Mouse (Mus musculus) layer of hippocampus, adult 18-20 months (tissue): Measurements from ENCODE around the gene 4930432K21Rik. TPM values are rescaled to one million over a fixed set of nuclear protein-coding genes. Genes with fewer than 3 reads are reported as not detected.

ENCODE experiments used
- DNase-seq, 2 experiments: peaks; one replicate each; pipeline ENCODE4 v3.0.0; 2022; ENCODE audit warnings: low spot score in 2 of 2
- total RNA-seq, 2 experiments: library from RNA; stranded (reverse); gene quantifications; 2 replicates each; pipeline ENCODE4 v1.2.3; 2021

Gene 4930432K21Rik
- total RNA-seq, 2 experiments from 2014 or later = 3.1 to 3.2 TPM

- no peak for DNase-seq
Observed at GRCm38 (mm10) chr8:84147324-84147766, 480 bp upstream of the 4930432K21Rik start.

- no peak for DNase-seq
Observed at GRCm38 (mm10) chr8:84148531-84148850, 666 bp downstream of the 4930432K21Rik start.

- no peak for DNase-seq
Observed at GRCm38 (mm10) chr8:84149181-84149580, 1.4 kb downstream of the 4930432K21Rik start.

- no peak for DNase-seq
Observed at GRCm38 (mm10) chr8:84157620-84158019, 9.8 kb downstream of the 4930432K21Rik start.

DNA sequence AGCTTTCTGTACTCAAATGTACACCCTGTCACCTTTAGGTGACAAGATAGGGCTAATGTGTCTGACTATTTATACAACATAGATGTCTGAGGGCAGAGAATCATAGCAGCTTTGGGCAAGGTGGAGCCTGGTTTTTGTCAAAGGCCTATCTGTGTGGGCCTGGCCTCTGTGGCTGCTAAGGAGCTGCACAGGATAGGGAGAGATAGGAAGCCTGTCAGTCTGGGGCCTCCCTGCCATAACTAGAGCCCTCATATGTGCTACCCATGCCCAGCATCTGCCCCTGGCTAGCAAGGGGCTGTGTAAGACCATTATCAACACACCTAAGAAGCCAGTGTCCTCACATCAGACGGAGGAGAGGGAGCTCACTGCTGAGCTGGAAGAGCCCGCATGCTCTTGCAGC is 19.9 kb downstream of the 4930432K21Rik start:
- no peak for DNase-seq

DNA sequence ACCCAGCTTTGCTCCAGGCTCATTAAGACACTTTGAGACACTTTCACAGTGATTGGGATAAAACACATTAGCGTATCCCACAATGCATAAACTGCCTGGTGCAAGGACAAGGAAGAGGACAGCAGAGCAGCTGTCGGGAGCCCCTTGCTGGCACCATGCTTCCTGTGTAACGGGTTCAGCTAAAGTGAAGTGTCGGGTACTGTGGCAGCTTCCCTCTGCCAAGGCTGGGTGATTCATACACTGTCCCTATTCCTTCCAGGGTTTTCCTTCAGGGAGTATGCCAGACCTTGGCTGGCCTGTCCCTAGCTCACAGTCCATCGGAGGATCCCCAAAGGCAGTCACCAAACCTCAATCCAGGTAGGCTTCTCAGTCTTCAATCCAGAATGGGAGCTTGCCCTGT is 22.3 kb downstream of the 4930432K21Rik start:
- no peak for DNase-seq

DNA sequence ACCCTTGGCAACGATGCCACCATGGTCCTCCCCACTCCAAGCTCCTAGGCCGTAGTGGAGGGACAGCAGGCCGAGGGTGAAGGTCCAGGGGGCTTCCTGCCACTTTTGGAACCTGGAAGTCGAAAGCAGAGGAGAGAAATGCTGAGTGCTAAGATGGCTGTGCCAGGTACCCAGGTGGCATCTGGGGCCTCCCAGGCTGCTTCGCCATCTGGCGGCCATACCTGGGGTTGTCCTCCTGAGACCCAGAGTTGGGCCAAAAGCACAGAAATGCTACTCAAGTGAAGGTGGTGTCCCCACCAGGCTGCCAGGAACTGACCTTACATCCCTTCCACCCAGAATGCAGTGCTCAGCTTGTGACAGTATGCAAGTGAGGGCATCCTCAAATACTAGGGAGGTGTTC is 26.0 kb downstream of the 4930432K21Rik start:
- DNase-seq = no peak

DNA sequence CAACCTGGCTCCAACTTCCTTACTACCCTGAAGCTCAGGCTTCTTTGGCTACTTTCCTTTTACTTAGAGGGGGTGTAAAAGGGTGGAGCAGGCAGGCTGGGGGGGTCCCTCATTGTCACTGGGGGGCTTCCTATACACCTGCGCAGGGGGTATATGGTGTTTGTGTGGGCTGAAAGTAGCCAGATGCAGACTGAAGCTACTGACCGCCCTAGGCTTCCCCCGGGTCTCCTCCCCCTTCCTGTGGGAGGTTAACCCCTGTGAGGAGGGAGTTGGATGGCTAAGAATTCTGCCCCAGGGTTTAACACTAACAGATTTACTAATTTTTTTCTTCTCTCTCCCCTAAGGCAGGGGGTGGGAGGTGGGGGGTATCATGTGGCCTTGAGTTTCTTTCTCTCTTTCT is 28.7 kb downstream of the 4930432K21Rik start:
- no peak for DNase-seq

- no peak for DNase-seq
Observed at GRCm38 (mm10) chr8:84177405-84177804, 29.6 kb downstream of the 4930432K21Rik start.

DNA sequence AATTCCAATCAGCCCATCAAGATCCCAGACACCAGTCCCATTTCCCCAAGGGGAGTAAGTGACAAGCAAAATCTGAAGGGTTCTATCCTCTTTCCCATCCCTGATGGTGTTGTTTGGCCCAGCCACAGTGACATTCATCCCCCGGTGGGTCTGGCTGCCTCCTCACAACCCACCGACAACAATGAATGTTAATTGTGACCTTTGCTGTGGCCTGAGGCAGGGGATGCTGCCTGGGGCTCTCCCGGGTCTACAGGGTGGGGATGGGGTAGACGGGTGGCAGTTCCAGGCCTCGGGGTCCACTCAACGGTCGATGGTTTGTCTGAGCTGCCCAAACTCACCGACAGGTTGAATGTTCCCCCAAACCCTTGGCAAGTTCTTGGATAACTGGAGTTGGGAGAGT is 30.8 kb downstream of the 4930432K21Rik start:
- DNase-seq = no peak

DNA sequence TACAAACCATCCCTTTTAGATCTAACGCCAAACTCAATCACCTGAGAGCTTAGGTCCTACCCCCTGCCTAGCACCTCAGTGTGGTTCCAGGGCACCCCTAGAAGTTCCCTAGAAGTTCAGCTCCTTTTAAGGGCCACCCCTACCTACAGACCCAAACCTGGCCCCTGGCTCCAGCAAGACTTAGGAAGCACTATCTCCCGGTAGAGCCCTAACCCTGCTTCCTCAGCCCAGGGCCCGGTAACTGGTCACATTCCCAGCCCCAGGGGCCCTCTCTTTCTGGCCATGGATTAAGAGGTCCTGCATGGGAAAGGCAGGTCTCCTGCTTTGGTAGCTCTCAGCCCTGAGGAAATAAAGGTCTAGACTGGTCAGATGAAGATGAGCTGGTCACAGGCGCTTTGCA is 32.1 kb downstream of the 4930432K21Rik start:
- no peak for DNase-seq

GRCm38 (mm10) chr8:84180530-84181190 is 32.8 kb downstream of the 4930432K21Rik start:
- no peak for DNase-seq

DNA sequence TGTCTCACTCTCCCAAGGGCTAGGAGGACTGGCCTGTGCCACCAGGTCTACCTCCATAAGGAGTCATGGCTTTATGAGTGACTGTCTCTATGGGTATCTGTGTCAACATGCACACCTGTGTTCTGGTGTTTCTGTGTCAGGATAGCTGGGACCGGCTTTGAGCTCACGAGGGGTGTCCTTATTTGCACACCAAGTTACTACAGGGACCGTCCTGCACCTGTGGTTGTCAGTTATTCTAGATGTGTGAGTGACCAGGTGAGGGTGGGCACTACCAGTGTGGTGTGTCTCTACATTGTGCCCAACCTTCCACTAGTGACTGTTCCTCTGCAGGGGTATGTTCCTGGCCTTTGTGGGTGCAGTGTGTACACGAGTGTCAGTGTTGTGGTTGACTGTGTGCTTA is 35.0 kb downstream of the 4930432K21Rik start:
- DNase-seq = no peak

- DNase-seq = peak in 1 of 2 experiments; percentile 10
Observed at GRCm38 (mm10) chr8:84183261-84184084, 35.6 kb downstream of the 4930432K21Rik start.

- DNase-seq = no peak
Observed at GRCm38 (mm10) chr8:84184085-84185043, 36.5 kb downstream of the 4930432K21Rik start.

- DNase-seq = no peak
Observed at GRCm38 (mm10) chr8:84185117-84185516, 37.3 kb downstream of the 4930432K21Rik start, which contains the start of gene Nanos3. Nanos3 (minus strand) TSS chr8:84185217.

GRCm38 (mm10) chr8:84186547-84186946 is 38.7 kb downstream of the 4930432K21Rik start:
- peak in 1 of 2 experiments; percentile 89 for DNase-seq

- DNase-seq = peak in 1 of 2 experiments; percentile 68
Observed at GRCm38 (mm10) chr8:84187065-84187755, 39.4 kb downstream of the 4930432K21Rik start.

GRCm38 (mm10) chr8:84188671-84189070 is 40.8 kb downstream of the 4930432K21Rik start:
- no peak for DNase-seq

DNA sequence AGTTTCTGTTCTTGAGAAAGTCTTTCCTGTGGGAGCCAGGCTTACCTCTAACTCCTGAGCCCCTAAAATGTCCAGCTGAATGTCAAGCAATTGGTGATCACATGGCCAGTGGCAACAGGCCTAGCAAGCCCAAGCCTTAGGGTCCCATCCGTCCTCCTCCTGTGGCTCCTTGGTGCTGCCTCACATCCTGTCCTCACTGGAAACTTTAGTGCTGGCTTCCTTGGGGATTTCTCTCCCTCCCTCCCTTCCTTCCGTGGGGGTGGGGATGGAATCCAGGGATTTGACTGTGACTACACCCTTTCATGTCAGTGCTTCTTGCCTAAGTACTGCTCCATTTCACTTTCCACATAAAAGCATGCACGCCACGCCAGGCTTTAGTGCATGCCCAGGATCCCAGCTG is 41.8 kb downstream of the 4930432K21Rik start:
- no peak for DNase-seq
